Mouse (Mus musculus) liver, postnatal 0 days (tissue): ENCODE measurements around the gene Rgs17.

Experiments used
- CTCF ChIP-seq: sonication (generic); IDR thresholded peaks from 2 replicates; pipeline ENCODE4 v1.5.1; 2016; ENCODE audit warnings: antibody characterized with exemption, low read depth
- EP300 ChIP-seq: IDR thresholded peaks from 2 replicates; pipeline ENCODE4 v1.6.1; 2016; ENCODE audit warnings: antibody characterized with exemption, low read depth, mild to moderate bottlenecking

- no peak for TF ChIP-seq CTCF
- TF ChIP-seq EP300: no peak
Observed at GRCm38 (mm10) chr10:5803739-5804138, 118.5 kb downstream of the Rgs17 start.
